24 mouse cellular contexts compared by ENCODE assay signal in the genomic region with DNA sequence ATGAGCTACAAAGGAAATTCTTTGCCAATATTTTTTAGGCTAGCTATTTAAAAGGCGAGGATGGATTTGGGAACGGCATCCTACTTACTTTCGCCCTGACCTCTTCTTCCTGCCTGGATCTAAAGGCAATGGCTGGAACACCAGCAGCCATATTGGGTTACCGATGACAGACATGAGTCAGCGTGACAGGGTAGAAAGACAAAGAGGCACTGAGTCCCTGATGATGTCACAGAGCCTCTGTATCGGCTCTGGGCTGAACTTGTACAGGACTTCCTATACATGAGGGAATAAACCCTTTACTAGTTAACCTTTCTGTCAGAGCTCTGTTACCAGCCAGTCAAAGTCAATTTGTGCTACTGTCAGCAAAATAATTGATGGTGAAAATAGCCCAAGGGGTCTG. TPM values are rescaled to one million over a fixed set of nuclear protein-coding genes. Genes with fewer than 3 reads are reported as not detected.
DNase-seq lines count a peak whose midpoint lies in the region; ATAC-seq and TF ChIP-seq lines count a peak whose summit lies in the region.
"Had no signal": no experiment of that assay in that cellular context is flagged by ENCODE, and none has a peak within 500 bp of the region (broad histone marks: within the 10 kb centered on the region; RNA-seq: fewer than 3 reads in every experiment).

No protein-coding gene starts in this region.

- H3K4me3 ChIP-seq in midbrain, embryonic 11.5 days (ENCODE audit: low read depth, low read length), result no peak overlapping the region
- H3K4me3 ChIP-seq in midbrain, postnatal 0 days (ENCODE audit: low read depth, low read length), result no peak overlapping the region
- H3K4me3 ChIP-seq in embryonic facial prominence, embryonic 10.5 days, result no peak overlapping the region
- no peak overlapping the region for H3K4me3 ChIP-seq in liver, embryonic 12.5 days
- H3K4me3 ChIP-seq: forebrain, embryonic 10.5 days; heart, adult 2 months; heart, embryonic 15.5 days had no signal

- no peaks in the 10 kb centered on the region for H3K27me3 ChIP-seq in midbrain, embryonic 11.5 days (ENCODE audit: control insufficient read depth, insufficient read depth, low read length)
- H3K27me3 ChIP-seq in midbrain, postnatal 0 days (ENCODE audit: insufficient read depth, low read length), result no peaks in the 10 kb centered on the region
- H3K27me3 ChIP-seq in embryonic facial prominence, embryonic 10.5 days (replicated peaks; ENCODE audit: low read depth, poor library complexity, severe bottlenecking), result no peaks in the 10 kb centered on the region
- no peaks in the 10 kb centered on the region for H3K27me3 ChIP-seq in liver, embryonic 12.5 days (replicated peaks)
- H3K27me3 ChIP-seq: heart, embryonic 15.5 days had no signal

- H3K4me1 ChIP-seq in midbrain, embryonic 11.5 days (ENCODE audit: control insufficient read depth, insufficient read depth, low read length), result no peaks in the 10 kb centered on the region
- no peaks in the 10 kb centered on the region for H3K4me1 ChIP-seq in midbrain, postnatal 0 days (ENCODE audit: insufficient read depth, low read length)
- H3K4me1 ChIP-seq in embryonic facial prominence, embryonic 10.5 days, result peaks cover 25% of the 10 kb centered on the region
- no peaks in the 10 kb centered on the region for H3K4me1 ChIP-seq in liver, embryonic 12.5 days
- H3K4me1 ChIP-seq: heart, embryonic 15.5 days had no signal

- no peak overlapping the region for H3K4me2 ChIP-seq in midbrain, embryonic 11.5 days
- H3K4me2 ChIP-seq in midbrain, postnatal 0 days (ENCODE audit: low read depth, low read length, poor library complexity, severe bottlenecking), result no peak overlapping the region
- no peak overlapping the region for H3K4me2 ChIP-seq in liver, embryonic 12.5 days
- H3K4me2 ChIP-seq: heart, embryonic 11.5 days; heart, embryonic 15.5 days had no signal

- H3K36me3 ChIP-seq in midbrain, embryonic 11.5 days (ENCODE audit: control insufficient read depth, insufficient read depth, low read length), result no peaks in the 10 kb centered on the region; the same call in 1 of the 2 replicates
- no peaks in the 10 kb centered on the region for H3K36me3 ChIP-seq in midbrain, postnatal 0 days (ENCODE audit: insufficient read depth, low read length)
- no peaks in the 10 kb centered on the region for H3K36me3 ChIP-seq in embryonic facial prominence, embryonic 10.5 days (replicated peaks)
- no peaks in the 10 kb centered on the region for H3K36me3 ChIP-seq in liver, embryonic 12.5 days
- H3K36me3 ChIP-seq: forebrain, embryonic 10.5 days; heart, embryonic 15.5 days had no signal

- H3K9ac ChIP-seq in midbrain, embryonic 11.5 days (ENCODE audit: low read length), result no peak overlapping the region
- no peak overlapping the region for H3K9ac ChIP-seq in midbrain, postnatal 0 days (replicated peaks; ENCODE audit: low read length, poor library complexity, severe bottlenecking)
- H3K9ac ChIP-seq in liver, embryonic 12.5 days, result no peak overlapping the region
- H3K9ac ChIP-seq: heart, embryonic 15.5 days had no signal

- no peaks in the 10 kb centered on the region for H3K9me3 ChIP-seq in midbrain, embryonic 11.5 days (ENCODE audit: control insufficient read depth, low read length)
- no peaks in the 10 kb centered on the region for H3K9me3 ChIP-seq in midbrain, postnatal 0 days (ENCODE audit: low read length)
- H3K9me3 ChIP-seq in embryonic facial prominence, embryonic 10.5 days, result no peaks in the 10 kb centered on the region
- no peaks in the 10 kb centered on the region for H3K9me3 ChIP-seq in liver, embryonic 12.5 days (replicated peaks)
- H3K9me3 ChIP-seq: forebrain, embryonic 10.5 days; heart, embryonic 15.5 days had no signal

- peak; percentile 81 for DNase-seq in midbrain, embryonic 11.5 days (ENCODE audit: low spot score, missing footprints)
- DNase-seq in midbrain, postnatal 0 days (ENCODE audit: low spot score), result no peak
- DNase-seq in NIH3T3 (ENCODE audit: low read depth), result peak; percentile 26
- peak; percentile 51 for DNase-seq in embryonic facial prominence, embryonic 10.5 days (ENCODE audit: low spot score)
- no peak for DNase-seq in yolk sac, embryonic 10.5 days (ENCODE audit: low spot score)
- DNase-seq: adrenal gland, postnatal 10 days; B cell, adult 2 months; cerebellum, adult 11-12 months; cerebellum, adult 9-10 months; cerebellum, postnatal 25 days; heart, adult 2 months; heart, postnatal 14 days; kidney, adult 8-10 months had no signal

- ATAC-seq in midbrain, embryonic 11.5 days (ENCODE audit: low FRiP score), result no peak
- ATAC-seq in midbrain, postnatal 0 days (ENCODE audit: low FRiP score), result no peak
- ATAC-seq in liver, embryonic 12.5 days, result no peak
- no peak for ATAC-seq in erythroid progenitor cell, adult 5-6 weeks (replicated peaks; ENCODE audit: low FRiP score, poor library complexity, severe bottlenecking)
- ATAC-seq: CD4-positive, CD25-positive, alpha-beta regulatory T cell, adult 4 months; forebrain, embryonic 14.5 days; hindbrain, embryonic 16.5 days; inflammation-experienced regulatory T-cells, adult 6 months; intestine, postnatal 0 days had no signal

- H3K27ac ChIP-seq in midbrain, embryonic 11.5 days (ENCODE audit: low read depth, low read length), result no peak overlapping the region
- no peak overlapping the region for H3K27ac ChIP-seq in midbrain, postnatal 0 days (ENCODE audit: low read depth, low read length)
- H3K27ac ChIP-seq in embryonic facial prominence, embryonic 10.5 days (replicated peaks), result no peak overlapping the region
- H3K27ac ChIP-seq in liver, embryonic 12.5 days, result no peak overlapping the region
- H3K27ac ChIP-seq: forebrain, embryonic 10.5 days; heart, adult 2 months; heart, embryonic 15.5 days had no signal

- WGBS in midbrain, embryonic 11.5 days, result 91% methylated on average over 6 of the region's 6 CpGs
- 87% methylated on average over 6 of the region's 6 CpGs for WGBS in midbrain, postnatal 0 days
- 65% methylated on average over 6 of the region's 6 CpGs for WGBS in embryonic facial prominence, embryonic 10.5 days
- 86% methylated on average over 6 of the region's 6 CpGs for WGBS in liver, embryonic 12.5 days (ENCODE audit: insufficient replicate concordance)

- TF ChIP-seq CTCF in midbrain, postnatal 0 days (IDR thresholded peaks at IDR 0.05), result no peak

RNA-seq across cellular contexts. Expression of gene Hmga2, which starts 50.7 kb away (rescaled TPM):
- 22.9 and 23.2 TPM in 2 replicates for polyA plus RNA-seq in midbrain, embryonic 11.5 days (2014; fragmentation: Nextera tagmentation; extraction: Ambion mirVana)
- total RNA-seq in midbrain, postnatal 0 days (2014; rRNA removed), result 0.85 and 0.99 TPM in 2 replicates
- 0.30 and 0.32 TPM in 2 replicates for polyA plus RNA-seq in midbrain, postnatal 0 days (2015; fragmentation: Nextera tagmentation; extraction: Ambion mirVana)
- polyA plus RNA-seq in embryonic facial prominence, embryonic 10.5 days (2016; fragmentation: Nextera tagmentation; extraction: Ambion mirVana), result 90.0 and 94.0 TPM in 2 replicates
- polyA plus RNA-seq in liver, embryonic 12.5 days (2016; fragmentation: Nextera tagmentation; extraction: Ambion mirVana), result 16.1 TPM in 2 replicates
- total RNA-seq in erythroid progenitor cell, adult 5-6 weeks (2015; ENCODE audit: low replicate concordance), result 0.36 TPM in 1 of 2 replicates, not detected in the other
- total RNA-seq in erythroid progenitor cell, adult 5-6 weeks (2017; ENCODE audit: low replicate concordance), result 0.38 TPM in 1 of 2 replicates, not detected in the other
- total RNA-seq: heart, adult 2 months; MEL had no signal
- polyA plus RNA-seq: heart, adult 2 months had no signal

Comparison
In these comparisons a context has a peak if more than half of its experiments do, and no peak if none do; other contexts are left out.
1. DNase-seq: peak in midbrain, embryonic 11.5 days (single experiment), NIH3T3 (single experiment) and embryonic facial prominence, embryonic 10.5 days (single experiment); none in midbrain, postnatal 0 days (single experiment) and yolk sac, embryonic 10.5 days (single experiment).
2. RNA of gene Hmga2, which starts 50.7 kb away (polyA plus RNA-seq): 90.0 to 94.0 TPM in embryonic facial prominence, embryonic 10.5 days, 22.9 to 23.2 TPM in midbrain, embryonic 11.5 days and 16.1 TPM in liver, embryonic 12.5 days; 0.30 to 0.32 TPM in midbrain, postnatal 0 days; every median in the first group is over 10 times any median in the second.